Mouse (Mus musculus): ENCODE results near the gene B230307C23Rik.
"Not testable (repeated sequence)": the region's sequence is repeated elsewhere in the genome, so short reads cannot be mapped to it uniquely, and the experiment has no call there.

DNA sequence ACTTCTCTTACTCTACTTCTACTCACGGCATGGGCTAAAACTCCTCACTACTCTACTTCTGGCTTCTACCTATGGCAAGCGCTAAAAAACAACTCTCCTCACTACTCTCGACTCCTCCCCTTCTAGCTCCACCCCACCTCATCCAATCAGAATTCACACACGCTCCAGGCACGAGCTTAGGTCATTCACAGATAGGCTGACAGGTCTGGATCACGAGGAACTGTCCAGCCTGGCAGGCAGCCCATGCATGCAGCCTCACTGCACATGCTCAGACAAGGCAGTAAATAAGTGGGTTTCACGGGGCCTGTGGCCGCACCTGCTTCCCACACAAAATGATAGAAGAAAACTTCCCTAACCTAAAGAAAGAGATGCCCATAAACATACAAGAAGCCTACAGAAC is 29.1 kb downstream of the B230307C23Rik start:
- TF ChIP-seq SMC3 (IDR thresholded peaks at IDR 0.05; ENCODE audit: low read depth, low read length); CHD1 (IDR thresholded peaks at IDR 0.05; ENCODE audit: low read depth, low read length); CTCF (conservative IDR thresholded peaks at IDR 0.05 in 1 of 2, IDR thresholded peaks at IDR 0.05 in 1 of 2; ENCODE audit: low read depth in 2 of 2, low read length in 2 of 2); ZNF384 (IDR thresholded peaks at IDR 0.05; ENCODE audit: low read depth, low read length); EP300 (IDR thresholded peaks at IDR 0.05; ENCODE audit: low read length); ZC3H11A (IDR thresholded peaks at IDR 0.05; ENCODE audit: low read depth, low read length); POLR2A (IDR thresholded peaks at IDR 0.05; ENCODE audit: low read depth, low read length); ELF1 (IDR thresholded peaks at IDR 0.05; ENCODE audit: low read depth, low read length); MAX (IDR thresholded peaks at IDR 0.05; ENCODE audit: low read length); E2F4 (IDR thresholded peaks at IDR 0.05; ENCODE audit: insufficient replicate concordance, low read depth, low read length): not testable (repeated sequence)
